Mouse (Mus musculus) left cerebral cortex, adult 9 months (tissue): Measurements from ENCODE around the gene D17Wsu92e.

Experiments used
- DNase-seq, 2 experiments: peaks; one replicate each; pipeline ENCODE4 v3.0.0; 2022; ENCODE audit warnings: low spot score in 2 of 2

The D17Wsu92e gene

GRCm38 (mm10) chr17:27746446-27746845 lies 74.0 kb downstream of the D17Wsu92e start:
- no peak for DNase-seq

- no peak for DNase-seq
These were observed 79.5 kb downstream of the D17Wsu92e start for GRCm38 (mm10) chr17:27740961-27741360.

GRCm38 (mm10) chr17:27734344-27735073 lies 85.9 kb downstream of the D17Wsu92e start:
- DNase-seq, result no peak

GRCm38 (mm10) chr17:27732694-27733093 lies 87.8 kb downstream of the D17Wsu92e start:
- DNase-seq, result no peak

GRCm38 (mm10) chr17:27732152-27732551 lies 88.3 kb downstream of the D17Wsu92e start:
- no peak for DNase-seq

GRCm38 (mm10) chr17:27728770-27729169 lies 91.7 kb downstream of the D17Wsu92e start, which contains the start of gene Spdef:
Gene Spdef, minus strand, starts transcription at chr17:27728955.
- DNase-seq, result no peak

GRCm38 (mm10) chr17:27726527-27726926 lies 93.9 kb downstream of the D17Wsu92e start:
- DNase-seq, result no peak

- no peak for DNase-seq
These were observed 95.0 kb downstream of the D17Wsu92e start for GRCm38 (mm10) chr17:27725412-27725811.

- no peak for DNase-seq
These were observed 95.4 kb downstream of the D17Wsu92e start for GRCm38 (mm10) chr17:27725011-27725410.

GRCm38 (mm10) chr17:27724327-27724726 lies 96.1 kb downstream of the D17Wsu92e start:
- DNase-seq, result no peak

- no peak for DNase-seq
These were observed 99.3 kb downstream of the D17Wsu92e start for GRCm38 (mm10) chr17:27721125-27721664.

- DNase-seq, result no peak
These were observed 100.1 kb downstream of the D17Wsu92e start for GRCm38 (mm10) chr17:27720326-27720725.

GRCm38 (mm10) chr17:27719663-27720062 lies 100.8 kb downstream of the D17Wsu92e start:
- no peak for DNase-seq

- no peak for DNase-seq
These were observed 102.2 kb downstream of the D17Wsu92e start for GRCm38 (mm10) chr17:27718250-27718649.

GRCm38 (mm10) chr17:27716804-27717203 lies 103.6 kb downstream of the D17Wsu92e start:
- DNase-seq, result no peak

- DNase-seq, result no peak
These were observed 107.6 kb downstream of the D17Wsu92e start for GRCm38 (mm10) chr17:27712832-27713231.

GRCm38 (mm10) chr17:27709650-27710049 lies 110.8 kb downstream of the D17Wsu92e start:
- no peak for DNase-seq

- DNase-seq, result no peak
These were observed 112.3 kb downstream of the D17Wsu92e start for GRCm38 (mm10) chr17:27707954-27708661.

GRCm38 (mm10) chr17:27705661-27706060 lies 114.8 kb downstream of the D17Wsu92e start:
- DNase-seq, result no peak

- peak in 1 of 2 experiments; percentile 57 for DNase-seq
These were observed 116.4 kb downstream of the D17Wsu92e start for GRCm38 (mm10) chr17:27703961-27704621.

- no peak for DNase-seq
These were observed 117.9 kb downstream of the D17Wsu92e start for GRCm38 (mm10) chr17:27702518-27702917.

GRCm38 (mm10) chr17:27701856-27702255 lies 118.6 kb downstream of the D17Wsu92e start:
- no peak for DNase-seq
